Mouse (Mus musculus): ENCODE measurements around the gene Pi16. TPM values are rescaled to one million over a fixed set of nuclear protein-coding genes. Genes with fewer than 3 reads are reported as not detected.
"Not testable (repeated sequence)": the region's sequence is repeated elsewhere in the genome, so short reads cannot be mapped to it uniquely, and the experiment has no call there.

Gene Pi16
- polyA plus RNA-seq (2016; fragmentation: Nextera tagmentation; extraction: Ambion mirVana): 0.37 and 0.59 TPM in 2 replicates

DNA sequence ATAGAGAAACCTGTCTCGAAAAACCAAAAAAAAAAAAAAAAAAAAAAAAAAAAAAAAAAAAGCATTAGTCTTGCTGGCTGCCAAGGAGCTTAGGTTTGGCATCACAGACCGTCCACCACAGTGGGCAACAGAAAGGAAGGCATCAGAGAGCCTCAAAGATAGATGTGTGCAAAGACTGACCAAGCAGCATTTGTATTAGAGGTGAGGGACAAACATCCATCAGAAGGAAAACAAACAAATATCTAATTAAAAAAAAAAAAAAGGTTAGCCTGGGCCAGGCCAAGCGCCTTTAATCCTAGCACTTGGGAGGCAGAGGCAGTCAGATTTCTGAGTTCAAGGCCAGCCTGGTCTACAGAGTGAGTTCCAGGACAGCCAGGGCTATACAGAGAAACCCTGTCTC, at the start of gene Pi16:
Pi16 (plus strand) TSS at position 301 of the 400 bp plus-strand sequence.
- ATAC-seq; H3K9me3 ChIP-seq (replicated peaks); H3K36me3 ChIP-seq; H3K4me2 ChIP-seq; H3K9ac ChIP-seq; H3K4me3 ChIP-seq; H3K27ac ChIP-seq: not testable (repeated sequence)
- WGBS (ENCODE audit: insufficient replicate concordance): 73% methylated on average over 3 of the region's 3 CpGs
- Histone ChIP-seq H3K27me3 (replicated peaks) (peaks cover 46% of the 10 kb centered on the region), H3K4me1 (peaks cover 24% of the 10 kb centered on the region)

- no peaks in the 10 kb centered on the region for H3K27me3 ChIP-seq (replicated peaks)
- H3K9ac ChIP-seq: peak overlapping the region; percentile 95
- ATAC-seq: peak; percentile 13; the same call in 1 of the 2 replicates
- peak overlapping the region; percentile 85 for H3K4me3 ChIP-seq
- no peaks in the 10 kb centered on the region for H3K9me3 ChIP-seq (replicated peaks)
- peaks cover 48% of the 10 kb centered on the region for H3K4me1 ChIP-seq
- H3K36me3 ChIP-seq: no peaks in the 10 kb centered on the region
- H3K27ac ChIP-seq: peak overlapping the region; percentile 97
- WGBS (ENCODE audit: insufficient replicate concordance): 63% methylated on average over 6 of the region's 6 CpGs
- peak overlapping the region; percentile 84 for H3K4me2 ChIP-seq
These were observed 49.4 kb upstream of the Pi16 start for GRCm38 (mm10) chr17:29267931-29268681.

DNA sequence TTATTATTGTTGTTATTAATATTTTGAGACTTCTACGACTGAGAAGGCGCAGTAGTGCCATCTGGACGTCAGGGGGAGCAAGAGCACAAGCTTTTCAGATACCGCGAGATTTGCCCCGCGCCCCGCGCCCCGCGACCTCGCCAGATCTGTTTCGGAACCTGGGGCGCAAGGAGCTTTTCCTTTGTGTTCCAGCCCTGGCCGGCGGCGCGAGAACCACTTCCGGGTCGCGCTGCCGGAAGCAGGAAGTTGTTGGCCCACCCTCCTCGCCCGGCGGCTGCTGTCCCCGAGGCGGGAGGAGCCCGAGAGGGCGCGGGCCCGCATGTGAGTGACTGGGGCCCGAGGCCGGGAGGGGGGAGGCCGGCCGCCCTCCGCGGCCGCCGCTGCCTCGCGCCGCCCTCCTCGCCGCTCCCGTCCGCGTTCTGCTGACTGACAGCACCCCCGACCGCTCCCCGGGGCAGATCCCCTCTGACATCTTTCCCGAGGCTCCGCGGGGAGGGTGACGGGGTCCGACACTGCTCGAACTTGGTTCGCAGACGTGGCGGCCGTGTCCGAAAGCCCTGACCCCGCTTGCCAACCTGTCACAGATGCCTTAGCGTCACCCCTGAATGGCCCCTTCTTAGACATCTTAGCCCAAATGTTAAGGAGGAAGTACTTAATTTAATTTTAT, 48.7 kb upstream of the Pi16 start, which contains the start of gene BC004004:
BC004004 (plus strand) TSS at position 107 of the 667 bp plus-strand sequence.
- WGBS (ENCODE audit: insufficient replicate concordance): under 1% methylated on average over 63 of the region's 63 CpGs
- peak; percentile 91 for ATAC-seq
- Histone ChIP-seq H3K9ac (peak within 1 kb of the TSS; percentile 95), H3K27me3 (replicated peaks) (no peaks in the 10 kb centered on the region), H3K4me1 (peaks cover 47% of the 10 kb centered on the region), H3K27ac (peak within 1 kb of the TSS; percentile 97), H3K36me3 (no peaks in the 10 kb centered on the region), H3K4me3 (peak within 1 kb of the TSS; percentile 85), H3K9me3 (replicated peaks) (no peaks in the 10 kb centered on the region), H3K4me2 (peak within 1 kb of the TSS; percentile 84)

GRCm38 (mm10) chr17:29269349-29269706, 48.2 kb upstream of the Pi16 start:
- H3K27ac ChIP-seq: peak overlapping the region; percentile 97
- WGBS (ENCODE audit: insufficient replicate concordance): 13% methylated on average over 10 of the region's 10 CpGs
- H3K9me3 ChIP-seq (replicated peaks): no peaks in the 10 kb centered on the region
- H3K27me3 ChIP-seq (replicated peaks): no peaks in the 10 kb centered on the region
- ATAC-seq: no peak
- peak overlapping the region; percentile 85 for H3K4me3 ChIP-seq
- peak overlapping the region; percentile 95 for H3K9ac ChIP-seq
- peak overlapping the region; percentile 84 for H3K4me2 ChIP-seq
- H3K36me3 ChIP-seq: no peaks in the 10 kb centered on the region
- H3K4me1 ChIP-seq: peaks cover 50% of the 10 kb centered on the region

DNA sequence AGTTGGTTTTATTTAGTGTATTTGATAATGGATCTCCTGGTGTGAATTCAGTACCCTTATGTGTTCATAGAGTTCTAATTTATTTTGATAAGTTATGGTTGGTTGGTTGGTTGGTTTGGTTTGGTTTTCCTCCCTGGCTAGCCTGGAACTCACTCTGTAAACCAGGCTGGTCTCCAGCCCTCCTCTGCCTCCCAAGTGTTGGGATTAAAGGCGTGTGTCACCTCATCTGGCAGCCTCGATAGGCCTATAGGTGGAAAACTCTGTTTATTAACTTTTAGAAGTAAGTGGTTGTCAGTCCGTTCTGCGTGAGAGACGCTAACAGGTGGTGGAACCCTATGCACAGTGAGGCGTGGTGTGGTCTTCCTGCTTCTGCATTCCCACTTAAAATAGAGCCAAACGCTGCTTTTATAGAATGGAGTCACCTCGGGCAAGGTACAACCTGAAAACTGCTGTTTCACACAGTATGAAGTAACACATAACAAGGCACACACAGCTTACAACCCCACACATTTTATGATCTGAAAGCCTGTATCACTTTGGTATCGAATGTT, 47.3 kb upstream of the Pi16 start:
- no peak for ATAC-seq
- H3K27me3 ChIP-seq (replicated peaks): no peaks in the 10 kb centered on the region
- H3K36me3 ChIP-seq: no peaks in the 10 kb centered on the region
- no peaks in the 10 kb centered on the region for H3K9me3 ChIP-seq (replicated peaks)
- H3K27ac ChIP-seq: peak overlapping the region; percentile 97
- H3K9ac ChIP-seq: peak overlapping the region; percentile 95
- 82% methylated on average over 9 of the region's 9 CpGs for WGBS (ENCODE audit: insufficient replicate concordance)
- H3K4me1 ChIP-seq: peaks cover 44% of the 10 kb centered on the region
- H3K4me2 ChIP-seq: peak overlapping the region; percentile 84
- peak overlapping the region; percentile 85 for H3K4me3 ChIP-seq

- no peaks in the 10 kb centered on the region for H3K9me3 ChIP-seq (replicated peaks)
These were observed 44.3 kb upstream of the Pi16 start for GRCm38 (mm10) chr17:29273156-29273555.

GRCm38 (mm10) chr17:29273889-29274288, 43.6 kb upstream of the Pi16 start:
- WGBS (ENCODE audit: insufficient replicate concordance): 77% methylated on average over 11 of the region's 11 CpGs
- Histone ChIP-seq H3K4me2 (no peak overlapping the region), H3K27me3 (replicated peaks) (no peaks in the 10 kb centered on the region), H3K9me3 (replicated peaks) (no peaks in the 10 kb centered on the region), H3K36me3 (peaks cover 13% of the 10 kb centered on the region), H3K9ac (no peak overlapping the region), H3K4me1 (peaks cover 38% of the 10 kb centered on the region), H3K4me3 (no peak overlapping the region), H3K27ac (0 out of 2 replicates have a peak overlapping the region, but pooled peaks have one; percentile 17)
- ATAC-seq: no peak

More at GRCm38 (mm10) chr17:29273156-29273555, 44.3 kb upstream of the Pi16 start:
- Histone ChIP-seq H3K4me1 (peaks cover 39% of the 10 kb centered on the region), H3K4me3 (no peak overlapping the region), H3K4me2 (no peak overlapping the region), H3K27ac (no peak overlapping the region), H3K9ac (no peak overlapping the region), H3K36me3 (peaks cover 6% of the 10 kb centered on the region; the same call in 1 of the 2 replicates), H3K27me3 (replicated peaks) (no peaks in the 10 kb centered on the region)
- no peak for ATAC-seq
- WGBS (ENCODE audit: insufficient replicate concordance): 67% methylated on average over 7 of the region's 7 CpGs

DNA sequence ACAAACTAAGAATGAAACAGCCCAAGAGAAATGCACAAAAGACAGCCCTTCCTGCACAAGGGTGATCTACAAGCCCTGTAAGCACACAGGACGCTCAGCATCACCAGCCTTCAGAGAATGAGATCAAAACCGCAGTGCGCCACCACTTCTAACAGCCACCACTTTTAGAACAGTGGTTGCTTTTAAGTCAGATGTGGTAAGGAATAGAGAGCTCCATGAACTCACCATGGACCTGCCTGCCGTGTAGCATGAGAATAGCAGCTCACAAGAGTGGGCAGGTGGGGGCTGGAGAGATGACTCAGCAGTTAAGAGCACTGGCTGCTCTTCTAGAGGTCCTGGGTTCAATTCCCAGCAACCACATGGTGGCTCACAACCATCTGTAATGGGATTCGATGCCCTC, 37.1 kb upstream of the Pi16 start:
- no peak overlapping the region for H3K27ac ChIP-seq
- H3K9me3 ChIP-seq (replicated peaks): no peaks in the 10 kb centered on the region
- no peak for ATAC-seq
- peaks cover 9% of the 10 kb centered on the region for H3K4me1 ChIP-seq
- H3K4me3 ChIP-seq: no peak overlapping the region
- WGBS (ENCODE audit: insufficient replicate concordance): 75% methylated on average over 5 of the region's 5 CpGs
- peaks cover 59% of the 10 kb centered on the region for H3K36me3 ChIP-seq
- H3K9ac ChIP-seq: no peak overlapping the region
- H3K4me2 ChIP-seq: no peak overlapping the region
- no peaks in the 10 kb centered on the region for H3K27me3 ChIP-seq (replicated peaks)

DNA sequence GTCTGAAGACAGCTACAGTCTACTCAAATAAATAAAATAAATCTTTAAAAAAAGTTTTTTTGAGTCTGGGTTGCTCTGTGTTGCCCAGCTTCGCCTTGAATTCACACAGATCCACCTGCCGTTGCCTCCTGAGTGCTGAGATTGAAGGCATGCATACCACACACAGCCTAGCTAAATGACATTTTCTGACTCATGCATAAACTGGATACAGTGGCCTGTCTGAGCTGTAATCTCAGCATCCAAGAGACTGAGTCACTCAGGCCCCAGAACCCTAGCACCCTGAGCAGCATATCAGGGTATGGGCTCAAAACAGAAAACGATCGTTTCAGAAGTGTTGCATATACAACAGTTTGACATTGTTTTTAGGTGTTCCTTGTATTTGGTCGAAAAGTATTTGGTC, 35.9 kb upstream of the Pi16 start:
- no peak overlapping the region for H3K9ac ChIP-seq
- H3K4me1 ChIP-seq: peaks cover 6% of the 10 kb centered on the region
- no peak for ATAC-seq
- H3K4me3 ChIP-seq: no peak overlapping the region
- H3K4me2 ChIP-seq: no peak overlapping the region
- H3K9me3 ChIP-seq (replicated peaks): 0 out of 2 replicates have a peak, but pooled peaks cover 3% of the 10 kb centered on the region
- H3K27ac ChIP-seq: no peak overlapping the region
- 74% methylated on average over 5 of the region's 5 CpGs for WGBS (ENCODE audit: insufficient replicate concordance)
- peaks cover 69% of the 10 kb centered on the region for H3K36me3 ChIP-seq
- H3K27me3 ChIP-seq (replicated peaks): no peaks in the 10 kb centered on the region

DNA sequence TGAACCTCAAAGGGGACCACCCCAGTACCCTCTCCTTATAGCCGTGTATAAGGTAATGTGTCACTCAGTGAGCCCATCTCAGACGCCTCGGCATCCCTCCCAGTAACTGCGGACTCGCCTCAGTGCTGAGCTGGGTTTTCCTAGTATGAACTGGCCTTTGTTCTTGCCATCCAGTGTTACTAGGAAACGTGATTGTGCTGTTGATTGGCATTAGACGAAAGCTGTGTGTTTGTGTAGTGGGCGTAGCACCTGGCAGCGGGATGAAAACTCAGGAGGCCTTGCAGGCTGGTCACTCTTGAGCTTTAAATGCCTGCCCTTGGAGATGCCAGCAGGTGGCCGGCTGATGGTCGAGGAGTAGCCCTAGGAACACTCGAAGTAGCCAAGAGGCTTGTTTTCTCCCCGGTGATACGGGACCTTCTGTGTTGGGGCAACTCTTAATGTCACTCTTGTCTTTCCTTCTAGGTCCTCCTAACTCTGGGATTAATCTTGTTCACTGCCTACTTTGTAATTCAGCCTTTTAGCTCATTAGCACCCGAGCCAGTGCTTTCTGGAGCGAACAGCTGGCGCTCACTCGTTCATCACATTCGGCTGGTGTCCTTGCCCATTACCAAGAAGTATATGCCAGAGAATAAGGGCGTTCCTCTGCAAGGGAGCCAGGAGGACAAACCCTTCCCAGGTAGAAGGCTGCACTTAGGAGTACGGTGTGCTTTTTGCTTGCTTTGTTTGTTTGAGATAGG, 35.1 kb upstream of the Pi16 start:
- H3K36me3 ChIP-seq: peaks cover 74% of the 10 kb centered on the region
- ATAC-seq: no peak

DNA sequence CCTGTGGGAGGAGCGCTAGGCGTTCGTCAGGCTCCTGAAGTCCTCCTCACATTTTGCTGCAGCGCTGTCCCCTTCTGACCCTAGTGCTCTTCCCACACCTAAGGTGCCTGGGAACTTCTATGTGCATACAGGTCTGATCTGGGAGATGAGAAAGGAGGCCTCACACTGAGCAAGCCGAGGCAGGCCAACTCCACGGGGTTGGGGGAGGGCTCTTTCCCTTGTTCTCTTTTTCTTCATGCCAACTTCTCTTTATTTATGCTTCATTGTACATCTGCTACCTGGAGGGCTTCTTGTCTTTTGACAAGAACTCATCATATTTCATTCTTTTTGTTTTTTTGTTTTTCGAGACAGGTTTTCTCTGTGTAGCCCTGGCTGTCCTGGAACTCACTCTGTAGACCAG, 25.7 kb upstream of the Pi16 start:
- WGBS (ENCODE audit: insufficient replicate concordance): 76% methylated on average over 7 of the region's 7 CpGs
- Histone ChIP-seq H3K4me2 (no peak overlapping the region), H3K36me3 (peaks cover 51% of the 10 kb centered on the region), H3K9ac (no peak overlapping the region), H3K9me3 (replicated peaks) (no peaks in the 10 kb centered on the region), H3K4me1 (0 out of 2 replicates have a peak, but pooled peaks cover 3% of the 10 kb centered on the region), H3K27ac (no peak overlapping the region), H3K4me3 (no peak overlapping the region), H3K27me3 (replicated peaks) (no peaks in the 10 kb centered on the region)
- ATAC-seq: no peak

More for the DNA sequence above, 35.1 kb upstream of the Pi16 start:
- Histone ChIP-seq H3K4me2 (no peak overlapping the region), H3K9ac (no peak overlapping the region), H3K27me3 (replicated peaks) (no peaks in the 10 kb centered on the region), H3K27ac (no peak overlapping the region), H3K9me3 (replicated peaks) (0 out of 2 replicates have a peak, but pooled peaks cover 4% of the 10 kb centered on the region), H3K4me1 (peaks cover 6% of the 10 kb centered on the region), H3K4me3 (no peak overlapping the region)
- WGBS (ENCODE audit: insufficient replicate concordance): 81% methylated on average over 21 of the region's 21 CpGs

Measured in liver, embryonic 12.5 days (tissue).